Mouse (Mus musculus) erythroblast, adult 5-6 weeks (primary cell): ENCODE data around the gene Phb. TPM values are rescaled to one million over a fixed set of nuclear protein-coding genes. Genes with fewer than 3 reads are reported as not detected.

Experiments used
- ATAC-seq: replicated peaks from 2 replicates; pipeline ENCODE4 v1.8.0; 2016; ENCODE audit warnings: moderate number of reproducible peaks, mild to moderate bottlenecking, moderate TSS enrichment, inconsistent platforms; ENCODE audit not compliant: poor library complexity, low FRiP score, severe bottlenecking
- total RNA-seq, 2 experiments: library from RNA; stranded (forward) in 1 of 2; stranded (reverse) in 1 of 2; fragments of 150-400 nt in 1 of 2; fragments of 200-764, 138-1000 nt in 1 of 2; gene quantifications; 2 replicates each; pipeline versions ENCODE4 v1.2.3 to v1.2.4; 2015 to 2017; ENCODE audit warnings: low replicate concordance in 2 of 2

Phb gene
- total RNA-seq, 2 experiments from 2014 or later, result 20.3 to 30.6 TPM

- ATAC-seq, result no peak
These were observed 38.2 kb downstream of the Phb start for GRCm38 (mm10) chr11:95704970-95705330.

GRCm38 (mm10) chr11:95709534-95710040, 42.8 kb downstream of the Phb start:
- no peak for ATAC-seq

GRCm38 (mm10) chr11:95710478-95710877, 43.7 kb downstream of the Phb start:
- ATAC-seq, result no peak

GRCm38 (mm10) chr11:95712085-95712562, 45.4 kb downstream of the Phb start:
- no peak for ATAC-seq

GRCm38 (mm10) chr11:95712563-95713224, 45.9 kb downstream of the Phb start, which contains the start of gene Zfp652:
Gene Zfp652, plus strand, starts transcription at chr11:95712673.
- ATAC-seq, result peak; percentile 84

- ATAC-seq, result peak; percentile 78
These were observed 46.6 kb downstream of the Phb start for GRCm38 (mm10) chr11:95713225-95713810.

GRCm38 (mm10) chr11:95713811-95714241, 47.1 kb downstream of the Phb start:
- ATAC-seq, result peak; percentile 34

- ATAC-seq, result 0 out of 2 replicates have a peak, but pooled peaks have one; percentile 6
These were observed 47.7 kb downstream of the Phb start for GRCm38 (mm10) chr11:95714411-95714810.

- no peak for ATAC-seq
These were observed 49.4 kb downstream of the Phb start for GRCm38 (mm10) chr11:95716136-95716535.

- ATAC-seq, result no peak
These were observed 52.6 kb downstream of the Phb start for GRCm38 (mm10) chr11:95719356-95719755.

GRCm38 (mm10) chr11:95723287-95723686, 56.5 kb downstream of the Phb start, which contains the start of gene B130006D01Rik:
Gene B130006D01Rik, plus strand, starts transcription at chr11:95723587.
- ATAC-seq, result no peak

- no peak for ATAC-seq
These were observed 57.7 kb downstream of the Phb start for GRCm38 (mm10) chr11:95724466-95724865.

- ATAC-seq, result no peak
These were observed 59.4 kb downstream of the Phb start for GRCm38 (mm10) chr11:95726156-95726555.

GRCm38 (mm10) chr11:95727947-95728346, 61.2 kb downstream of the Phb start:
- ATAC-seq, result no peak

- ATAC-seq, result 0 out of 2 replicates have a peak, but pooled peaks have one; percentile 35
These were observed 62.5 kb downstream of the Phb start for GRCm38 (mm10) chr11:95728916-95729907.

Other genes with a start within 250 kb of the Phb start
- gene Nxph3, start 152.4 kb upstream of the Phb start, total RNA-seq (2015; ENCODE audit: low replicate concordance), result not detected in 2 replicates
- gene Nxph3, start 152.4 kb upstream of the Phb start, total RNA-seq (2017; ENCODE audit: low replicate concordance), result not detected in 2 replicates
- not detected in 2 replicates for gene Ngfr, start 79.2 kb upstream of the Phb start, total RNA-seq (2015; ENCODE audit: low replicate concordance)
- not detected in 2 replicates for gene Ngfr, start 79.2 kb upstream of the Phb start, total RNA-seq (2017; ENCODE audit: low replicate concordance)
- 15.7 and 16.7 TPM in 2 replicates for gene Zfp652, start 45.7 kb downstream of the Phb start, total RNA-seq (2015; ENCODE audit: low replicate concordance)
- 8.8 and 9.6 TPM in 2 replicates for gene Zfp652, start 45.7 kb downstream of the Phb start, total RNA-seq (2017; ENCODE audit: low replicate concordance)
- 0.63 and 2.1 TPM in 2 replicates for gene B130006D01Rik, start 56.6 kb downstream of the Phb start, total RNA-seq (2015; ENCODE audit: low replicate concordance)
- 0.43 TPM in 1 of 2 replicates, not detected in the other for gene B130006D01Rik, start 56.6 kb downstream of the Phb start, total RNA-seq (2017; ENCODE audit: low replicate concordance)
- gene Phospho1, start 157.5 kb downstream of the Phb start, total RNA-seq (2015; ENCODE audit: low replicate concordance), result 71.9 and 86.1 TPM in 2 replicates
- 54.2 and 57.9 TPM in 2 replicates for gene Phospho1, start 157.5 kb downstream of the Phb start, total RNA-seq (2017; ENCODE audit: low replicate concordance)
- gene Gngt2, start 170.3 kb downstream of the Phb start, total RNA-seq (2015; ENCODE audit: low replicate concordance), result 9.8 and 15.0 TPM in 2 replicates
- gene Gngt2, start 170.3 kb downstream of the Phb start, total RNA-seq (2017; ENCODE audit: low replicate concordance), result 9.4 and 13.0 TPM in 2 replicates
- 4.8 and 6.7 TPM in 2 replicates for gene Abi3, start 175.5 kb downstream of the Phb start, total RNA-seq (2015; ENCODE audit: low replicate concordance)
- gene Abi3, start 175.5 kb downstream of the Phb start, total RNA-seq (2017; ENCODE audit: low replicate concordance), result 3.5 and 5.5 TPM in 2 replicates
- gene B4galnt2, start 247.9 kb downstream of the Phb start, total RNA-seq (2015; ENCODE audit: low replicate concordance), result not detected in 2 replicates
- not detected in 2 replicates for gene B4galnt2, start 247.9 kb downstream of the Phb start, total RNA-seq (2017; ENCODE audit: low replicate concordance)